Mouse (Mus musculus) hematopoietic multipotent progenitor cell, adult 10-12 weeks (in vitro differentiated cells): Measurements from ENCODE around the gene Olfr1016. TPM values are rescaled to one million over a fixed set of nuclear protein-coding genes. Genes with fewer than 3 reads are reported as not detected.

Experiments used
- polyA plus RNA-seq: library from polyadenylated mRNA; stranded (reverse); fragments of >175 nt; gene quantifications from 2 replicates; pipeline ENCODE4 v1.2.3, GENCODE M21; 2012; ENCODE audit warnings: low replicate concordance

Gene Olfr1016
- polyA plus RNA-seq: not detected in 2 replicates

GRCm38 (mm10) chr2:85802444-85802843, at the start of gene Olfr1016:
Olfr1016 (minus strand) TSS chr2:85802544.

DNA sequence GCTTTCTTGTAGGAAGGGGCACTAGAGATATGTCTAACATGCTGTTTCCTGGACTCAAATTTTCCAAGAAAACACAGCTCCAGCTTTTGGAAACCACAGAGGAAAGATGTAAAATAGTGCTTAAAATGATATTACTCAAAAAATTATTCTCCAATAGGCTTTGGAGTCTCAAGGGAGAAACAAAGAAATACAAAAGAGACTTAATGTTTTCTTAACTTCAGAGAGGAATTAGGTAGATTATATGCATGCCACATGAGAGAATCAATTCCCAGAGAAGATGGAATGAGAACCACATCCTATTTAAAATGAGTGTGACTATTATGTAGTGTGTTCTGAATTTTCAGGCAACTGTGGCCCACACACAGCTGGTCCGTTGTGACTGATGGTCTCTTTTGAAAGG, 44.4 kb upstream of the Olfr1016 start, which contains the start of gene Olfr1020:
Olfr1020 (plus strand) TSS at position 301 of the 400 bp plus-strand sequence.

GRCm38 (mm10) chr2:85845383-85845782, 43.0 kb upstream of the Olfr1016 start, which contains the start of gene Olfr1019:
Olfr1019 (minus strand) TSS chr2:85845483.

GRCm38 (mm10) chr2:85818179-85818578, 15.8 kb upstream of the Olfr1016 start, which contains the start of gene Olfr1018:
Olfr1018 (plus strand) TSS chr2:85818479.

DNA sequence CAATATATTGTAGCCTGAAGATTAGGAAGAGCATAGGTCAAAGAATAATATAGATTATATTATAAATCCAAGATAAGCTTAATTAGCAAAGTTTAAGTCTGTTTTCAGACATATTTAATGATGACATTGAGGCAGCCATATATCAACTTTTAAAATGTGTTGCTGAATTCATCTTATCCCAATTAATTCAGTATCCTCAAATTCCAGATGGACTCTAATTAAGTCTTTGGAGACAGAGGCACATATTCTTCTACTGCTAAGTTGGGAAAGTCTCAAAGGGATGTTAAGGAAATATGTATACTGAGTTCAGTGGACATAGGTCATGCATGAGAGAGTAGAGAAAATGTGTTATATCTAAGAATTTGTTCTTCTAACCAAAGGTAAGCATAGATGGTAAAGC, 20.6 kb downstream of the Olfr1016 start, which contains the start of gene Olfr1015:
Olfr1015 (plus strand) TSS at position 301 of the 400 bp plus-strand sequence.

GRCm38 (mm10) chr2:85772413-85772812, 29.9 kb downstream of the Olfr1016 start, which contains the start of gene Olfr1014:
Olfr1014 (plus strand) TSS chr2:85772713.

GRCm38 (mm10) chr2:85766798-85767197, 35.5 kb downstream of the Olfr1016 start, which contains the start of gene Olfr1013:
Olfr1013 (plus strand) TSS chr2:85767098.

DNA sequence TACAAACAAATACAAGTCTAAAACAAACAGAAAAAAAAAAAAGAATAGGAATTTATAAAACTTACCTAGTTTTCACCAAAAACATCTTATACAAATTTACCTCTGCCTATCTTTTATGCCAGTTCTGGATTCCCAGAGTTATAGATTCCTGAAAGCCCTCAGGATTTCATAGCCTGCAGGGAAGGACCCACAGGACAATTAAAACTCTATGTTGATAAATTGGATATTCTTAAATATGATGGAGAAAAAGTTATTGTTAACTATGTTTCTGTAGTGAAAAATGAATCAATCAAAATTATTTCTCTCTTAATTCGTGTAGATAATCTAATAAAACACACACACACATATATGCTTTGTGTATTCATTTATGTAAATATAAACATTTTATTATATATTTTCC, 39.7 kb downstream of the Olfr1016 start, which contains the start of gene Olfr1012:
Olfr1012 (minus strand) TSS at position 101 of the 400 bp plus-strand sequence.

Other genes with a start within 250 kb of the Olfr1016 start
- not detected in 2 replicates for gene Olfr996, start 223.3 kb downstream of the Olfr1016 start, polyA plus RNA-seq
- gene Olfr998, start 213.6 kb downstream of the Olfr1016 start, polyA plus RNA-seq: not detected in 2 replicates
- not detected in 2 replicates for gene Olfr1000, start 190.6 kb downstream of the Olfr1016 start, polyA plus RNA-seq
- gene Olfr1002, start 151.8 kb downstream of the Olfr1016 start, polyA plus RNA-seq: not detected in 2 replicates
- gene Olfr154, start 138.1 kb downstream of the Olfr1016 start, polyA plus RNA-seq: not detected in 2 replicates
- not detected in 2 replicates for gene Olfr1006, start 123.8 kb downstream of the Olfr1016 start, polyA plus RNA-seq
- not detected in 2 replicates for gene Olfr1008, start 113.1 kb downstream of the Olfr1016 start, polyA plus RNA-seq
- not detected in 2 replicates for gene Olfr1009, start 87.1 kb downstream of the Olfr1016 start, polyA plus RNA-seq
- not detected in 2 replicates for gene Olfr1012, start 39.8 kb downstream of the Olfr1016 start, polyA plus RNA-seq
- gene Olfr1013, start 35.4 kb downstream of the Olfr1016 start, polyA plus RNA-seq: not detected in 2 replicates
- gene Olfr1014, start 29.8 kb downstream of the Olfr1016 start, polyA plus RNA-seq: not detected in 2 replicates
- gene Olfr1015, start 20.5 kb downstream of the Olfr1016 start, polyA plus RNA-seq: not detected in 2 replicates
- gene Olfr1018, start 15.9 kb upstream of the Olfr1016 start, polyA plus RNA-seq: not detected in 2 replicates
- not detected in 2 replicates for gene Olfr1019, start 42.9 kb upstream of the Olfr1016 start, polyA plus RNA-seq
- gene Olfr1020, start 44.5 kb upstream of the Olfr1016 start, polyA plus RNA-seq: not detected in 2 replicates
- not detected in 2 replicates for gene Olfr1022, start 66.0 kb upstream of the Olfr1016 start, polyA plus RNA-seq
- not detected in 2 replicates for gene Olfr1023, start 83.1 kb upstream of the Olfr1016 start, polyA plus RNA-seq
- gene Olfr1024, start 102.5 kb upstream of the Olfr1016 start, polyA plus RNA-seq: not detected in 2 replicates
- gene Olfr1025-ps1, start 112.6 kb upstream of the Olfr1016 start, polyA plus RNA-seq: not detected in 2 replicates
- gene Olfr1026, start 119.0 kb upstream of the Olfr1016 start, polyA plus RNA-seq: not detected in 2 replicates
- gene Olfr1028, start 147.9 kb upstream of the Olfr1016 start, polyA plus RNA-seq: not detected in 2 replicates
- gene Olfr1029, start 171.4 kb upstream of the Olfr1016 start, polyA plus RNA-seq: not detected in 2 replicates
- not detected in 2 replicates for gene Olfr1030, start 176.7 kb upstream of the Olfr1016 start, polyA plus RNA-seq
- gene Olfr1031, start 187.8 kb upstream of the Olfr1016 start, polyA plus RNA-seq: not detected in 2 replicates
- gene Olfr1032, start 203.0 kb upstream of the Olfr1016 start, polyA plus RNA-seq: not detected in 2 replicates
- not detected in 2 replicates for gene Olfr1033, start 218.1 kb upstream of the Olfr1016 start, polyA plus RNA-seq
- gene Olfr1034, start 243.3 kb upstream of the Olfr1016 start, polyA plus RNA-seq: not detected in 2 replicates